Mouse (Mus musculus): ENCODE data around the gene S100a7a. TPM values are rescaled to one million over a fixed set of nuclear protein-coding genes. Genes with fewer than 3 reads are reported as not detected.
A peak's percentile ranks its signal among the peaks of the same experiment; 100 is the strongest.

S100a7a gene
- polyA plus RNA-seq, 1 experiment from 2014 or later = 0.14 TPM

DNA sequence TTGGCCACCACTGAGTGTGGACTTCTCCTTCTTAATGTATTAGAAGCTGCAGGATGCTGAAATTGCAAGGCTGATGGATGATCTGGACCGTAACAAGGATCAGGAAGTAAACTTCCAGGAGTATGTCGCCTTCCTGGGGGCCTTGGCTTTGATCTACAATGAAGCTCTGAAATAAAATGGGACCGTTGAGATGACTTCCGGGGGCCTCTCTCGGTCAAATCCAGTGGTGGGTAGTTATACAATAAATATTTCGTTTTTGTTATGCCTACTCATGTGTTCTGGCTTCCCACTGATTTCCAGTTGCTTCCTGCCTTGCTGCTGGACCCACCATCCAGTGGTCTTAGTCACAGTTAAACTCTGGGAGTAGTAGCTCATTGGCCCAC, 39.7 kb upstream of the S100a7a start:
- no peak overlapping the region for H3K9ac ChIP-seq (replicated peaks)
- no peak for ATAC-seq (ENCODE audit: low FRiP score, low read depth)
- H3K36me3 ChIP-seq = no peaks in the 10 kb centered on the region
- H3K4me3 ChIP-seq = no peak overlapping the region
- peaks cover 8% of the 10 kb centered on the region; the same call in 1 of the 2 replicates for H3K4me1 ChIP-seq
- H3K4me2 ChIP-seq (replicated peaks) = no peak overlapping the region
- 86% methylated on average over 6 of the region's 6 CpGs for WGBS
- peaks cover 20% of the 10 kb centered on the region for H3K27me3 ChIP-seq
- no peak overlapping the region for H3K27ac ChIP-seq (replicated peaks)
- 0 out of 2 replicates have a peak, but pooled peaks cover 3% of the 10 kb centered on the region for H3K9me3 ChIP-seq

DNA sequence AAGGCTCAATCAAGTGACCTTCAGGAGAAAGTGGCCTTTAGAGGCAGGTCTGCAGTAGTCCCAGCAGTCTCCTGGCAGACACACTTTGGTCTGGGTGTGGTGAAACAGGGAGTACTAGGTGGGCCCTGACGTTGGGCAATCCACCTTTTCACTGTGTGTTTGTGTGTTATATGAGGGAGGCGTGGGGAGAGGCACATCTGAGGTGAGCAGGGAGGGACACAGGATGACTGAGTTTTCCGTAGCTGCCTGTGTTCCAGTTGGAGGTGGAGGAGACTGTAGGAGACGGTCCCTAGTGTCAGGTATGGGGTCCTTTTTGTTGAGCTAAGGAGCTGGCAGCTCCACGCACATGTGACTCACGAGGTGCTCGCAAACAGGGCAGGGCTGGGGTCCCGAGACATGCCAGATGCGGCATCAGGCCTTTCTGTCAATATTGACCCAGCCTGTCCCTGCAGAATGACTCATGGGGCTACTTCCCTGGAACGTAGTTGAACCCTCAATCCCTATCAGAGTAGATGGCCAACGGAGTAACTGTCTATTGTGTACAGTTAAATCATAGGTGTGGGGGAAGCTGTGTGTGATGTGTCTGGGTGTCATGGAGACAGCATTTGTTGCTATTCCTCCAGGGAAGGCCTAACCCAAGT, 39.1 kb upstream of the S100a7a start:
- no peak for ATAC-seq (ENCODE audit: low FRiP score, low read depth)
- peaks cover 8% of the 10 kb centered on the region; the same call in 1 of the 2 replicates for H3K4me1 ChIP-seq
- 0 out of 2 replicates have a peak, but pooled peaks cover 3% of the 10 kb centered on the region for H3K9me3 ChIP-seq
- H3K27ac ChIP-seq (replicated peaks) = no peak overlapping the region
- H3K4me2 ChIP-seq (replicated peaks) = no peak overlapping the region
- no peak overlapping the region for H3K9ac ChIP-seq (replicated peaks)
- H3K36me3 ChIP-seq = no peaks in the 10 kb centered on the region
- WGBS = 81% methylated on average over 11 of the region's 11 CpGs
- H3K27me3 ChIP-seq = peaks cover 20% of the 10 kb centered on the region
- no peak overlapping the region for H3K4me3 ChIP-seq

DNA sequence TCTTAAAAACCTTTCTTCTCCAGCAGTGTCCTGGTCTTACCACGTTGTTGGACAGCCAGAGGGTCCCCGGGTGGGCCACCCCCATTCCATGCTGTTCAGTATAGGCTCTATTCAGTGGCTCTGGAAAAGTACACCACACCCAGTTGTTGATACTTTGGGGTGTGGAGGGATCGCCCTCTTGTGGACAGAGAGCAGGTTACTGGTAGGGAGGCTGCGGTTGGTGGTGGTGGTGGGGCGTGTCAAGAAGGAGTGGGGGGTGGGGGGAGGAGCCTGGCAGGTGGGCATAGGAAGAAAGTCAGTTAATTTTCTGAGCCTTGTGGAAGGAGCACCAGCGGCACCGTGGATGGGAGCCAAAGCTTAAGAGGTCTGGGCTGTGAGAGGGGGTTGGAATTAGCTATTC, 38.4 kb upstream of the S100a7a start:
- Histone ChIP-seq H3K4me3 (no peak overlapping the region), H3K4me1 (peaks cover 8% of the 10 kb centered on the region; the same call in 1 of the 2 replicates), H3K27me3 (peaks cover 20% of the 10 kb centered on the region), H3K27ac (replicated peaks) (no peak overlapping the region), H3K36me3 (no peaks in the 10 kb centered on the region), H3K4me2 (replicated peaks) (no peak overlapping the region), H3K9ac (replicated peaks) (no peak overlapping the region), H3K9me3 (0 out of 2 replicates have a peak, but pooled peaks cover 3% of the 10 kb centered on the region)
- ATAC-seq (ENCODE audit: low FRiP score, low read depth) = peak; percentile 35; the same call in 1 of the 2 replicates
- WGBS = 8% methylated on average over 7 of the region's 7 CpGs

DNA sequence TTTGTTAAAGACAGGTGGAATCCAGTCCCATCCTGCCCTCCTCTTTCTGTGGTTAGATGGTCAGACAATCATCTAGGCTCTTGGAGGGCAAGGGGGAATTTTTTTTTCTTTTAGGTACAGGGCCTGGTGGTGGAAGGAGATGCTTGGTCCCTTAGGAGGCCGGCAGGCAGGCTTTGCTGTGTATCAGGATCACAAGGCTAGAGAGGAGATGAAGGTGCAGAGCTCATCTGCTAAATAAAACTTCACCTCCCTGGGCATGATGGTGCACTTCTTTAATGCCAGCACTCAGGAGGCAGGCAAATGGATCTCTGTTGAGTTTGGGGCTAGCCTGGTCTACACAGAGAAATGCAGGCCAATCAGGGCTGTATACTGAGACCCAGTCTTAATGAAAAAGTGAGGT, 37.9 kb upstream of the S100a7a start:
- Histone ChIP-seq H3K9me3 (0 out of 2 replicates have a peak, but pooled peaks cover 3% of the 10 kb centered on the region), H3K4me1 (peaks cover 8% of the 10 kb centered on the region; the same call in 1 of the 2 replicates), H3K4me3 (no peak overlapping the region), H3K36me3 (no peaks in the 10 kb centered on the region), H3K9ac (replicated peaks) (no peak overlapping the region), H3K27ac (replicated peaks) (no peak overlapping the region), H3K27me3 (peaks cover 20% of the 10 kb centered on the region), H3K4me2 (replicated peaks) (no peak overlapping the region)
- ATAC-seq (ENCODE audit: low FRiP score, low read depth) = no peak
- WGBS = 81% methylated on average over 1 of the region's 1 CpGs

DNA sequence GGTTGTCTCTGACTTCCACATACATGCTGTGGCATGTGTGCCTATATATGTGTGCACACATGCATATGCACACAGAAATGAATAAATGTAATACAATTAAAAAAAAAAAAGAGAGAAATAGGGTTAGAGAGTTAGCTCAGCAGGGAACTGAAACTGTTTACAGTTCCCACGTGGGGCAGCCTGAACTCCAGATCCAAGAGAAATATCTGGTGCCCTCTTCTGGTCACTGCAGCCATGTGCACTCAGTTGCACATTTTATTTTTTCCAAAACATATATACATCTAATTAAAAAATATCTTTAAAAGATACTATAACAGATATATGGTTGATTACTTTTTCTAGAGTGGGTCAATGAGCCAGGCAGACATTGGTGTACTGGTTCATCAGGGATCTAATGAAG, 36.2 kb upstream of the S100a7a start:
- peaks cover 8% of the 10 kb centered on the region; the same call in 1 of the 2 replicates for H3K4me1 ChIP-seq
- peaks cover 20% of the 10 kb centered on the region for H3K27me3 ChIP-seq
- H3K27ac ChIP-seq (replicated peaks) = no peak overlapping the region
- 0 out of 2 replicates have a peak, but pooled peaks cover 3% of the 10 kb centered on the region for H3K9me3 ChIP-seq
- no peak overlapping the region for H3K9ac ChIP-seq (replicated peaks)
- WGBS = 10% methylated on average over 1 of the region's 1 CpGs
- no peak overlapping the region for H3K4me3 ChIP-seq
- no peaks in the 10 kb centered on the region for H3K36me3 ChIP-seq
- H3K4me2 ChIP-seq (replicated peaks) = no peak overlapping the region
- ATAC-seq (ENCODE audit: low FRiP score, low read depth) = no peak

DNA sequence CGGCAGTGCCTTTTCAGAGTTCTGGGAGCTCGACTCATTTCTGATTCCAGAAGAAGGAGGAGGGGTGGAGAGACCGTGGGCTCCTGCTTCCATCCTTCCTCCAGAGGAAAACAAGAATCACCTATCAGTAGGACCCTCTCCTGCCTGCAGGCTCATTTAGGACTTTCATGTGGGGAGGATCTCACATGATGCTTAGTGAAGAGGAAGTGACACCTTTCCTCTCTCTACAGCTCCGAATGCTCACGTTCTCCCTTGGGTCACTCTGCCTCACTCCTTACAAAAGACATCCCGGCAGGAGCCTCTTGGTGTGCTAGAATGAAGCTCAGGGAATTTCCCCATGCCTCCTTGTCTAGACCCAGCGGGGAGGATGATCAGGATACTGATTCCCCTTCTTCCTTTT, 32.3 kb upstream of the S100a7a start:
- 61% methylated on average over 7 of the region's 7 CpGs for WGBS

DNA sequence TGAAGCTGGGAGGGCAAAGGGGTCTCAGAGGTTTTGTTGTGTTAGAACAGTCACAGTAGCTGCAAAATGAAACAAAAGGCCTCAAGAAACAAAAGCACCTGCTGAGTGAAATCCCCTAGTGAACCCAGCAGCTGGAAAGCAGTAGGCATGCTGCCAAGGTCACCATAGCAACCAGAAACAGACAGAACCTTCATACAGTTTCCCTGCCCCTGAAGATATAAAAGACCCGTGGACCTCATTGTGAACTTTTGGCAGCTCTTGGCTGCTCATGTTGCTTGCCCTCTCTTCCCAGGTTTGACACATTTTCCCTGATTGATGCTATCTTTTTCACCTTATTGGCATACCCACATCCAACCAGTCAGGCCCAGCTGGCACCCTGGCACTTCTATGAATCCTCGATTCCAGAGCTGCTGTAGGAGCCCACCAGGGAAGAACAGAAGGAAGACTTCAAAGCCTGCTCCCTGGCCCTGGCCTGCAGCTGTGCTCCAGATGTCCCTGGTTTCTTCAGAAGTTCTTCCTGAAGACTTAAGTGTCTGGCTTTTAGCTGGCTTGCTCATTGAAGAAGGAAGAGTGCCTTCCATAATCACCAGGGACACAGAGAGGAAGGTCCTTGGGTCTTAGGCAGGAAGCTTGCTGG, 30.3 kb upstream of the S100a7a start:
- 0 out of 2 replicates have a peak, but pooled peaks have one; percentile 58 for ATAC-seq (ENCODE audit: low FRiP score, low read depth)
- Histone ChIP-seq H3K4me3 (no peak overlapping the region), H3K27ac (replicated peaks) (peak overlapping the region; percentile 36; the same call in 1 of the 2 replicates), H3K27me3 (no peaks in the 10 kb centered on the region; the same call in 1 of the 2 replicates), H3K4me1 (peaks cover 14% of the 10 kb centered on the region), H3K36me3 (no peaks in the 10 kb centered on the region), H3K9ac (replicated peaks) (no peak overlapping the region), H3K4me2 (replicated peaks) (no peak overlapping the region), H3K9me3 (no peaks in the 10 kb centered on the region)
- WGBS = 11% methylated on average over 2 of the region's 2 CpGs

More for the DNA sequence above, 32.3 kb upstream of the S100a7a start:
- Histone ChIP-seq H3K27me3 (no peaks in the 10 kb centered on the region; the same call in 1 of the 2 replicates), H3K36me3 (no peaks in the 10 kb centered on the region), H3K27ac (replicated peaks) (no peak overlapping the region), H3K4me3 (no peak overlapping the region), H3K9ac (replicated peaks) (no peak overlapping the region), H3K9me3 (0 out of 2 replicates have a peak, but pooled peaks cover 3% of the 10 kb centered on the region), H3K4me2 (replicated peaks) (no peak overlapping the region), H3K4me1 (peaks cover 14% of the 10 kb centered on the region)
- ATAC-seq (ENCODE audit: low FRiP score, low read depth) = no peak

DNA sequence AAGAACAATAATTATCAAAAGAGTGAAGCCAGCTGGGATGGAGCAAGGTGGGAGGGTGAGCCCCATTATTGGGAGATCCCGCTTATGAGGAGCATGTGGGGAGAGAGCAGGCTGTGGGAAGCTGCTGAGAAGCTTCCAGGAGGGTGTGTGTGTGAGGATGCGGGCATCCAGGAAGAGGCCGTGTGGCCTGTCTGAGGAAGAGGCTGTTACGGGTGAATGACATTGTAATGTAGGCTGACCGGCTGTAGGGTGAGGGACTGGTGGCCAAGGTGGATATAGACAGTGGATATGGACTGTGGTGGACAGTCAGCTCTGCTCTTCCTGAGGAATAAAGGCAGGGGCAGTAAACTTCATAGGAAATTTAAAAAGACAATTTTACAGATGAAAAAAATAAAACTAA, 28.3 kb upstream of the S100a7a start:
- peaks cover 14% of the 10 kb centered on the region for H3K4me1 ChIP-seq
- no peak overlapping the region for H3K9ac ChIP-seq (replicated peaks)
- 79% methylated on average over 5 of the region's 5 CpGs for WGBS
- no peaks in the 10 kb centered on the region for H3K9me3 ChIP-seq
- no peak for ATAC-seq (ENCODE audit: low FRiP score, low read depth)
- no peaks in the 10 kb centered on the region for H3K36me3 ChIP-seq
- no peak overlapping the region for H3K4me2 ChIP-seq (replicated peaks)
- H3K27ac ChIP-seq (replicated peaks) = no peak overlapping the region
- no peaks in the 10 kb centered on the region; the same call in 1 of the 2 replicates for H3K27me3 ChIP-seq
- H3K4me3 ChIP-seq = no peak overlapping the region

DNA sequence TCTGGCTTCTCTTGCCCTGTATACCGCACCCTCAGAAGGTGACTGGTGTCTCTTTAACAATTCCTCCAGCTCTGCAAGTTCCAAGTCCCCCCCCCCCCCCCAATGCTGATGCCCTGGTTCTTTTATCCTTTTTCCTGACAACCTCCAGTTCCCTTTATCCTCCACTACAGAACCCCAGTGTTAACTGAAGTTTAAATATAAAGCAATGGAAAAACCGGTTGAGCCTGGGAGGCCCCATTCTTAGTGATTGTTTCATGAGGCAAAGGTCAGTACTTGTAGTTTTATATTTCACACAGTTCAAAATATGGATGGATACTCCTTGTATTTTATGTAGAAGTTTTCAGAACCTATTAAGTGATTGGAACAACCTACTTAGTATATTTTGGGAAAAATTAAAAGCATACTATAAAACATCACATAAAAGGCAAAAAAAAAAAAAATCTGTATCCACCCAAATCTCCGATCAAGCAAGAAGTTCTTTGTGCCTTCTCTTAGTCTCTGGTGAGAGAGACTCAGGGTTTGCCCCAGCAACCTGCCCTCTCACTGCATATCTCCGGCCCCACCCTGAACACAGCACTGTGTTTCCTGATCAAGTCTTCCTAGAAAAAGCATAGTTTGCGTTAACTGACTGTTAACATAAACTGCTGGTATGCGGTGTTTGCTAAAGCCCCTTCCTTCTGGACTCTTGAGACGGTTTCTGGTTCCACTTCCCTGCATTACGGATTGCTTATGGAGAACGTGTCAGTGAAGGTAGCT, 27.4 kb upstream of the S100a7a start:
- no peak for ATAC-seq (ENCODE audit: low FRiP score, low read depth)
- H3K4me2 ChIP-seq (replicated peaks) = no peak overlapping the region
- H3K36me3 ChIP-seq = no peaks in the 10 kb centered on the region
- H3K27me3 ChIP-seq = no peaks in the 10 kb centered on the region; the same call in 1 of the 2 replicates
- 79% methylated on average over 9 of the region's 9 CpGs for WGBS
- peaks cover 14% of the 10 kb centered on the region for H3K4me1 ChIP-seq
- H3K9ac ChIP-seq (replicated peaks) = no peak overlapping the region
- no peak overlapping the region for H3K4me3 ChIP-seq
- no peak overlapping the region for H3K27ac ChIP-seq (replicated peaks)
- no peaks in the 10 kb centered on the region for H3K9me3 ChIP-seq

DNA sequence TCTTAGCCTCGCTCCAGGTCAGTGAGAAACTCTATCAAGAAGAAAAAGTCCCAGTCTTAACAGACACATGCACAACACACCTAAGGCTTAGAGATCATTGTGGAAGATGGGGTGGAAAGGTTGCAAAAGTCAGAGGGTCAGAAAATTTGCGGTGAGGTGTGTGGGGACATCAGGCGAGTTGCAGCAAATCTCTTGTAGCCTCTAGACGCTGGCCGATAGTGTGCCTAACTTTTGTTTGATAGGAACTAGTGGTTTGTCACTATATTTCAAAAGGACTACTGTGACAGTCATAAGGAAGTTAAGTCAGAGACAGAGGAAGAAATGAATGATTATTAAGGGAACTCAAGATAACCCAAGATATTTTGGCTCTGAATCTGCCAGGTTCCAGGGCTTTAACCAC, 26.5 kb upstream of the S100a7a start:
- Histone ChIP-seq H3K27ac (replicated peaks) (no peak overlapping the region), H3K36me3 (no peaks in the 10 kb centered on the region), H3K4me2 (replicated peaks) (no peak overlapping the region), H3K4me1 (peaks cover 14% of the 10 kb centered on the region), H3K9me3 (no peaks in the 10 kb centered on the region), H3K9ac (replicated peaks) (no peak overlapping the region), H3K4me3 (no peak overlapping the region), H3K27me3 (no peaks in the 10 kb centered on the region)
- ATAC-seq (ENCODE audit: low FRiP score, low read depth) = no peak
- 93% methylated on average over 5 of the region's 5 CpGs for WGBS

DNA sequence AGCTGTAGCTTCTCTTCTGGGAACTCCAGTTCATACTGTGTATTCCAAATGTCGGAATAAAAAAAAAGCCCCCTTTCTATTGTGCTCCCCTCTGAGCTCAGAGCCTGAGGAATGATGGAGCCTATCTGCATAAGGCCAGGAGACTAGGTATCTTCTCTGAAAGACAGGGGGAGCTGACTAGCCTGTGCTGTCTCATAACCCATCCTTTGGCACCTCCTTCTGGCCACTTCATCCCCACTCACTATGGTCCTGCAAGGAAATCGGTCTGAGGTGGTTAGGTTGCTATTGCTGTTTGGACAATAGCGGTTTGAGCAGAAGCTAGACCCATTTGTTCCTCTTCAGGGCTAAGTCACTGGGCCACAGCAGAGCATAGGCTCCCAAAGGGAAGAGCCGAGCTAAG, 26.0 kb upstream of the S100a7a start:
- Histone ChIP-seq H3K27me3 (no peaks in the 10 kb centered on the region), H3K4me1 (peaks cover 14% of the 10 kb centered on the region), H3K27ac (replicated peaks) (no peak overlapping the region), H3K36me3 (no peaks in the 10 kb centered on the region), H3K9ac (replicated peaks) (no peak overlapping the region), H3K9me3 (no peaks in the 10 kb centered on the region), H3K4me3 (no peak overlapping the region), H3K4me2 (replicated peaks) (no peak overlapping the region)
- 65% methylated on average over 4 of the region's 4 CpGs for WGBS
- no peak for ATAC-seq (ENCODE audit: low FRiP score, low read depth)

DNA sequence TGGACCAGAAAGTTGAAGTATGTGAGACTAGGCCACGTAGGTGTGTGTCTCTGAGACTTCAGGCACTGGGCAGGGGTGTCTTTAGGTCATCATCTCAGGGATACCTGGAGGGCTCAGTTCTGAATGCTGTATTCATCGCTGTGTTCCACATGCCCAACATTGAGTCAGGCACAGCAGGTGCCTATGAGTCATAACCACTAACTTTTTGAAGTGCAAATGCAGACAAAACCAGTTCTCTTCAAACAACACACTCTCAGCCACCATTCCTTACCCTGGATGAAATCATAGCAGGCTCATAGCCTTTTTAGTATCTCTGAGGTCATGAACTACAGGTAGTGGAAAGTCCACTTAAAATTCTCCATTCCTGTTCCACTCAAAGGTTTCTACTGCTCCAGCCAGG, 24.5 kb upstream of the S100a7a start:
- no peak overlapping the region for H3K4me3 ChIP-seq
- H3K36me3 ChIP-seq = no peaks in the 10 kb centered on the region
- no peaks in the 10 kb centered on the region for H3K4me1 ChIP-seq
- H3K27ac ChIP-seq (replicated peaks) = no peak overlapping the region
- no peak overlapping the region for H3K9ac ChIP-seq (replicated peaks)
- ATAC-seq (ENCODE audit: low FRiP score, low read depth) = no peak
- WGBS = 80% methylated on average over 2 of the region's 2 CpGs
- H3K27me3 ChIP-seq = no peaks in the 10 kb centered on the region
- no peaks in the 10 kb centered on the region for H3K9me3 ChIP-seq
- no peak overlapping the region for H3K4me2 ChIP-seq (replicated peaks)

Measured in midbrain, embryonic 12.5 days (tissue).